Mouse (Mus musculus) layer of hippocampus, postnatal 36 days (tissue): Measurements from ENCODE around the gene Sgpp1. TPM values are rescaled to one million over a fixed set of nuclear protein-coding genes. Genes with fewer than 3 reads are reported as not detected.
"Not testable (repeated sequence)": the region's sequence is repeated elsewhere in the genome, so short reads cannot be mapped to it uniquely, and the experiment has no call there.

ENCODE experiments used
- DNase-seq, 2 experiments: peaks; one replicate each; pipeline ENCODE4 v3.0.0; 2022
- total RNA-seq, 2 experiments: library from RNA; stranded (reverse); gene quantifications; 2 replicates each; pipeline ENCODE4 v1.2.3; 2021

Gene Sgpp1
- total RNA-seq, 2 experiments from 2014 or later: 31.0 to 34.2 TPM

DNA sequence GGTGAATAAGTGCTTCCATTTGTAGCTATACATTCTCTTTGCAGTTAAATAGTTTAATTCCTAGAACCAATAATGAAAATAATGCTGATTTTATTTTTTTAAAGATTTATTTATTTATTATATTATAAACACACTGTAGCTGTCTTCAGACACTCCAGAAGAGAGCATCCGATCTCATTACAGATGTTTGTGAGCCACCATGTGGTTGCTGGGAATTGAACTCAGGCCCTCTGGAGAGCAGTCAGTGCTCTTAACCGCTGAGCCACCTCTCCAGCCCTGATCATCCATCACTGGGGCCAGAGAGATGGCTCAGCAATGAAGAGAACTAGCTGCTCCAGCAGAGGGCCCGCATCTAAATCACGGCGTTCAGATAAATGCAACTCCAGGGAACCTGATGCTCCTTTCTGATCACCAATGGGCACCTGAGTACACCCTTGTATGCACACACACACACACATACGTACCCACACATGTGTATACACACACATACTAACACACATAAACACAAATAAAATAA is 3.5 kb downstream of the Sgpp1 start:
- DNase-seq: no peak

GRCm38 (mm10) chr12:75731508-75731907 is 4.0 kb downstream of the Sgpp1 start:
- DNase-seq: no peak

DNA sequence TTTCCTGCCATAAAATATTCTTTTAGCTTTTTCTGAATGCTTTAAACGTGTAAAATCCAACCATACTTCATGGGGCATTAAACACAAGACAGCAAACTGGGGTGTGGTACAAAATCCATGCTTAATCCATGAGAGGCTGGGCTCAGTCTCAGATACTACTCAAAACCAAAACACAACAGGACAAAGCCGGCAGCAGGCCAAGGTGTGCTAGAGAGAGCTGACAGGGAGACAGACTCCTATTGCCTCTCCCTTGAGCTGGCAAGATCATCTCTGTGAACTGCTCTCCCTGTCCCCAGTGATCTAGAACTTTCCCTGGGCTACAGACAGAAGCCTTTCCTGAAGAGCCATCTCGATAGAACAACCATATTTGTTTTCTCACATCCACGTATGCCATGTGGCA is 5.1 kb downstream of the Sgpp1 start:
- no peak for DNase-seq

- DNase-seq: no peak
These were observed 5.7 kb downstream of the Sgpp1 start for GRCm38 (mm10) chr12:75729876-75730275.

GRCm38 (mm10) chr12:75727333-75728125 is 8.0 kb downstream of the Sgpp1 start:
- no peak for DNase-seq

GRCm38 (mm10) chr12:75726349-75726861 is 9.1 kb downstream of the Sgpp1 start:
- DNase-seq: no peak

DNA sequence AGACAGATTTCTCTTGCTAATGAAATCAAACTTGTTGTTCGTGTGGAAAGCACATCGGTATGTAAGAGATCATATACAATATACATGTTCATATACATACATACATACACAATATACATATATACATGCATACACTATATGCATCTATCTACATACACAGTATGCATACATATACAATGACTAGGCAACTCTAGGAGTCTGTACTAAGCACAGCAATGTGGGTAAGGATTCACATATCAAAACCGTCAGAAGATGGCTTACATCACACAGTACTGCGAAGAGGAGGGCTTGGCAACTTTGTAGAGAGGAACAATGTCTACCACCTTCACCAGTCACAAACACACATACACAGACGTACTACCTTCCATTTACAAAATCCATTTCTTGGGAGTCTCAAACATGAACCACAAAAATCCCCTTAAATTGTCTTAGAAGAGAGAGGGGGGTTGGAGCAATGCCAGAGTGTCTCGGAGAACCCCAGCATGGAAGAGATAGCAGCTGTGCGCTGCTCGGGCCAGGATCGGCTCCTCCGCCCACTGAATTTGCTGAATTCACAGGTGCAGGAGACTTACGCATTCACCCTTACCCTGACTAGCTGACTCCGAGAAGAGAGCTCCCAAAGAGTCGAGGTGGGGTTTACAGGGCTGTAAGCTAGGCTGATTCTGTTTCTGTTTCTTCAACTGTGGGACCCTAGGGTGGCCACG is 10.8 kb downstream of the Sgpp1 start:
- no peak for DNase-seq

- no peak for DNase-seq
These were observed 11.6 kb downstream of the Sgpp1 start for GRCm38 (mm10) chr12:75723839-75724463.

DNA sequence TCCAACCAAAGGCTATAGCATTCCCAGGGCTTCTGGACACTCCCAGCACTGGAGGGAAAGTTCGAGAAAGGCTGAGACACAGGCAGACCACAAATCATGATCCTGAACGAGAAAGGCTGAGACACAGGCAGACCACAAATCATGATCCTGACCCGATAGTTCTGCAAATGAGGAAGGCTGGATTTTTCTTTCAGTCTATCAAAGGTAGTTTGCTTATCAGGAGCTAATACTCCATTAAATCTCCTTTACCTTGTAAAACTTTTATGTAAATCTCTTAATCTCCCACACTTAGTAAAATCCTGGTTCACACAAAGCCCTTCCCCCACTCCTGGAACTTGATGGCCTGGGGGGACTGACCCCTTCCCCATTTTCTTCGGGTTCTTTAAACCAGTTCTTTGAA is 13.6 kb downstream of the Sgpp1 start:
- no peak for DNase-seq

DNA sequence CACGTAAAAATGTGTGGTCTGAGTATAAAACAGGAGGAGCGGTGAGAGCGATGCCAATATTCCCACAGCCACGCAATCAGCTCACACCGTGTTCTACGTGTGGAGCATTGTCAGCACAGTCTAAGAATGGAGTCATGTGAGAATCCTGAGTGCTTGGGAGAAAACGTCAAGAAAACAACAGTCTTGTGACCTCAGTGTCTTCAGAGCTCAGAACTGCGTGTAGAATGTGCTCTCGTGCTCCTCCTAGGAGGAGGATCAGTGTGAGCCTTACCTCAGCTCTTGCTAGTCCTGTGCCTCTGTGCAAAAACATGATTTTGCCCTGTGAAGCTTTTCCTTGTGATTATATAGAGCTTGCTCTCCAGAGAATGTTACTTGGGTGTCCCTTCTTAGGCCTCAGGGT is 14.5 kb downstream of the Sgpp1 start:
- DNase-seq: no peak

DNA sequence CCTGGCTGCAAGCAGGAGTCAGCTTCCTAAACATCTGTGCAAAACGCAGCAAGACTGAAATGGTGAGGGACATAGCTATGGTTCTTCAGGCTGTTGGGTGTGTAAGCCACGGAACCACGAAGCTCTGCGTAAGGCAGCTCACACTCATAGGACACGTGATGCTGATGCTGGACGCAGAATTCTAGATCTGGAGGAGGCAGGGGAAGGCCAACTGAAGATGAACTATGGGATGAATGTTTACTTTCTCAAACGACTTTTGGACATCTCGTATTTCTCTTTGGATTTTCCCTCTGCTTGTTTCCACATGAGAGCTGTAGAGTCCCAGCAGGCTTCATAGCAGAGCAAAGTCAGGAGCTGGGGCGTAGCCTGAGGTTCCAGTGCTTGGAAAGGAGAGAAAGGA is 21.9 kb downstream of the Sgpp1 start:
- DNase-seq: no peak

DNA sequence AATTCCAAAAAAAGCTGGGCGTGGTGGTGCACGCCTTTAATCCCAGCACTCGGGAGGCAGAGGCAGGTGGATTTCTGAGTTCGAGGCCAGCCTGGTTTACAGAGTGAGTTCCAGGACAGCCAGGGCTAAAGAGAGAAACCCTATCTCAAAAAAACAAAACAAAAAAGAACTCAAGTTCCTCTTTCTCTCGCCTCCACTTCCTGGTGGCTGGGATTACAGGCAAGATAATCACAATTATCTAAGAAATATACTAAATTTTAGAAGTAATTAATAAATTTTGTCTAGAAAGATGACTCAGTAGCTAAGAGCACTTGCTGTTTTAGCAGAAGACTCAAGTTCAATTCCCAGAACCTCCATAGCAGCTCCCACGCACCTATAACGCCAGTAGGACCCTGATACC is 22.6 kb downstream of the Sgpp1 start:
- not testable (repeated sequence) for DNase-seq

DNA sequence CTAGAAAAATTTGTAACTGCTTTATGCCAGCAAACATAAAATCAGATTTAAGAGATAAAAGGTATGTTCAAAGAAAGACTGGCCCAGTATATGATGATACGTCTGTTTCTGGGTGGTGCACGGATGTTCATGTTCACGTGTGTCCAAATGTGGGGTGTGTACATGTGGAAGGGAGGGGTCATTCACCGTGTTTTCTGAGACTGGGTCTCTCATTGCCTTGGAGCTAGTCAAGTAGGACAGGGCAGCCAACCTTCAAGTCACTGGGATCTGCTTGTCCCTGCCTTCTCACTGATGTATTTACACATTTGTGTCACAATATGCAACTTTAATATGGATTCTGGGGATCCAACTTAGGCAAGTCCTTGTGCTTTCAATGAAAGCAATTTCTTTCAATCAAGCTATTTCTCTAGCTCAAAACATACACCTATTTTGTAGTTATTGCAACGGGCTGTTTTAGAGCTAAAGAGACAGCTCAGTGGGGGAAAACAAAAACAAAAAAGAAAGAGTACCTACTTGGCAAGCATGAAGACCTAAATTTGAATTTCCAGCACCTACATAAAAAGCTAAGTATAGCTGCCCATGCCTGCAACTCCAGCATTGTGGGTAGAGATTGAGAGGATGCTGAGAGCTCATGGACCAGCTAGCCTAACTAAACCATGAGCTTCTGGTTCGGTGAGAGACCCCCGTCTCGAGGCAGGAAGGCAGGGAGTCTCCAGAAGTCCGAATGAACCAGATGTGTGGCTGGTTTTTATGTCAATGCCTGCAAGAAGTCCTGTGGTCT is 24.7 kb downstream of the Sgpp1 start:
- no peak for DNase-seq

- no peak for DNase-seq
These were observed 26.0 kb downstream of the Sgpp1 start for GRCm38 (mm10) chr12:75709506-75709905.

DNA sequence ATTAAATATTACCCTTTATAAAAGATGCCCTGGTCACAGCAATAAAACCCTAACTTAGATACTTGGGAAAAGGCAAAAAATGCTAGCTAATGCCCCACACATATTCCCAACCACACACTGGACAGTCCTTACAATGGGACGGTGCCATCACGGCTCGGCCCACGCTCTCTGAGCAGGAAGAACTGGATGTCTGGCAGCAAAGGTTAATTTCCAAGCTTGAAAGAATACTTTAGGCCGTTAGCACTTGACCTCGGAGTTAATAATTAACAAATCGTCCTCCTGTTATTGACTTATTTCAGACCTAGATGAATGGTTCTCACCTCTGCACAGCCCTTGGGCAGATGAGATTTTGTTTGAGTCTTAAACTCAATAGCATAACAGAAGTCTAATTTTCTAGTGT is 28.9 kb downstream of the Sgpp1 start:
- no peak for DNase-seq

- DNase-seq: no peak
These were observed 32.8 kb downstream of the Sgpp1 start for GRCm38 (mm10) chr12:75702739-75703122.

DNA sequence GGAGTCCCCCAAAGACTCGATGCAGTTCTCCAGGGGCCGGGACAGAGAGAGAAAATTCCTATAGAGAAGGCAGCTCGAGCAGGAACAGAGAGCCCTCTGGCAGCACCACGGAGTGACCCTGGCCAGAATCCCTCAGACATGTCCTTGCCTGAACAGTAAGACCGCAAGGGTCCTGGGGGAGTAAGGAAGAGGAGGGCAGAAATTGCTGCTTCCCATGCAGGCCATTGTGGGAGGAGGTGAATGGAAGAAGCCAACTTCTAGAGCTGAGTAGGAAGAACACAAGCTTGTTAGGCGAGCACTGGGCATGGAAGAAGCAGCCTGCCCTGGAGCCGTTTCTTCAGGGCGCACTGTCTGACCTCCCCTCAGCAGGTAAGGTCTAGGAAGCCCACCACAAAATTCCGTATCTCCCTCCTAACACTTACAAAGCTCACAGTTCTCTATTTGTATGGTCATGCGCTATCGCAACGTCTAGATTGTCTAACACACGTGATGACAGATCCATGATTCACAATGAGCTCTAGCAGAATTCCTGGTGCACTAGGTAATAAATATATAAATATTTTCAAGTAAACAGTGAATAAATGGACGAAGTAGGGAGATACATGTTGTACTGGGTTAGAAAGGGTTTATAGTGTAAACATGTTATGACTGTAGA is 33.3 kb downstream of the Sgpp1 start:
- no peak for DNase-seq

DNA sequence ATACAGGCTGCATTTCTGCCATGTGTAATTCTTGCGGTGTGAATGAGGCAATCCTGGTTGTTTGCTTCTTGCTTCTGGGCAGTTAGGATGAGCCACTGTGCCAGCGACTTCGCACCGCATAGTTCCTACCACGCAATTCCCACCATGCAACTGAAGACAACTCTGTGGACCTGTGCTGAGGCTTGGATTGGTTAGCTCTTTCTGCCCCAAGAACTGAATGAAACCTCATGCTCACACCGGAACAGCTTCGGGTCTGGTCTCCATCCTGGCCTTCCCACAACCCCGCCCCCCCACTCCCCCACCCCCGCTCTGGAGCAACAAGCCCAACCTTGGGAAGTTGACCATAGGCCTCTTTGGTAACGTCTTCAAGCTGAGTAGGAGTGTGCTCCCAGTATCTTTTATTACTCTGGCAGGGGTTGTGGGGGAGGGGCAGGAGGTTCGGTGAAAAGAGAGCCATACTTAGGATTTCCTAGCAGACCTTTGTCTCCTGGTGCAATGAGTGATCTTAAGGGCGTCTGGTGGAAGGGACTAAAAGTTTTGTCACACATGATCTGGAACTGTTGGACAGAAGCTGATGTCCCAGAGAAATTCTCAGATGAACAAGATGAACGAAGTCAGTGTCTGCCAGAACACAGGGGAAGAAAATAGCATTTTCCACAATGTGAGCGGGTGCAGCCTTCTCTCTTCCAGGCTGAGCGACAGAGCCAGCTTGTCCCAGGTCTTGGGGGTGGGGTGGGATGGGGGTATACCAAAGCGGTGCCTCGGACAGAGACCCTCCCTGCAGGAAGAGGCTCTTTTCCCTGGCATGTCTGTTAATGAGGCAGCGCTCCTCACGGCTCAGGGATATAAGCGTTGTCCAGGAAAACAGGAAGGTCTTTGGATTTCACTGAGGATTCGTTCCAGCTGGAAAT is 34.1 kb downstream of the Sgpp1 start:
- no peak for DNase-seq

DNA sequence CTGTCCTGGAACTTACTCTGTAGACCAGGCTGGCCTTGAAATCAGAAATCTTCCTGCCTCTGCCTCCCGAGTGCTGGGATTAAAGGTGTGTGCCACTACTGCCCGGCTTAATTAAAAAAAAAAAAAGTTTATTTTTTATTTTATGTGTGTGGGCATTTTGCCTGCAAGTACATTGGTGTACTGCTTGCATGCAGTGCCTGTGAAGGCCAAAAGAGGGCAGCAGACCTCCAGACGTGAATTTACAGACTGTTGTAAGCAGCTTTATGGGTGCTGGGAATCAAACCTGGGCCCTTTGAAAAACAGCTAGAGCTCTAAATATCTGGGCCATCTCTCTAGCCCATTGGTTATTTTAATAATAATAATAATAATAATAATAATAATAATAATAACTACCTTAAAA is 36.8 kb downstream of the Sgpp1 start:
- DNase-seq: no peak

DNA sequence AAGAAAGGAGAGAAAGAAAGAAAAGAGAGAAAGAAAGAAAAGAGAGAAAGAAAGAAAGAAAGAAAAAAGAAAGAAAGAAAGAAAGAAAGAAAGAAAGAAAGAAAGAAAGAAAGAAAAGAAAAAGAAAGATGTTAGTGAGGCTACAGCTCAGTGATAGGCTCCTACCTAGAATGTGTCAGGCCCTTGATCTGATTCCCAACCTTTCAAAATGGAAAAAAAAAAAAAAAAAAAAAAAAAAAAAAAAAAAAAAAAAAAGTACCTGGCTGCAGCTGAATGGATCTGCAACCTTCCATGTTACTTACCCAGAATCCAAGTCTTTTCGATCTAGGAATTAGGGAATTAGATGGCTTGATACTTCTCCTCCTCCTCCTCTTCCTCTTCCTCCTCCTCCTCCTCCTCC is 39.7 kb downstream of the Sgpp1 start:
- DNase-seq: not testable (repeated sequence)

DNA sequence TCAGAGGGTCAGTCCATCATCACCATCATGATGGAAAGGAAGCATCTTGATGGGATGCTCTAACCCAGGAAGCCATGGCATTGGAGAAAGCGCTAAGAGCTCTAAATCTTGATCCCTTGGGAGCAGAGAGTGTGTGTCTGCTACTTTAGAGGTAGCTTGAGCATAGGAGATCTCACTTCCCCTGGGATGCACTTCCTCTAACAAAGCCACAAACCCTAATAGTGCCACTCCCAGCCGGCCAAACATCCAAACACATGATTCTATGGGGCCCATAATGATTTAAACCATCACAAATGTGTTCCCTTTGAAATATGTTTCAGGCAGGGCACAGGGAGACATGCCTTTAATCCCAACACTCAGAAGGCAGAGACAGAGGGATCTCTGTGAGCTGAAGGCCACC is 46.5 kb downstream of the Sgpp1 start:
- DNase-seq: no peak
